Mouse (Mus musculus): ENCODE results near the gene Borcs5. TPM values are rescaled to one million over a fixed set of nuclear protein-coding genes. Genes with fewer than 3 reads are reported as not detected.

The Borcs5 gene
- polyA plus RNA-seq, 1 experiment from 2014 or later = 37.4 TPM

- Histone ChIP-seq H3K36me3 (ENCODE audit: control insufficient read depth, insufficient read depth, low read length) (no peaks in the 10 kb centered on the region), H3K9me3 (ENCODE audit: control insufficient read depth, low read length) (no peaks in the 10 kb centered on the region), H3K4me1 (replicated peaks; ENCODE audit: control insufficient read depth, insufficient read depth, low read length) (no peaks in the 10 kb centered on the region), H3K9ac (ENCODE audit: low read depth, low read length) (no peak overlapping the region), H3K4me3 (ENCODE audit: low read depth, low read length) (no peak overlapping the region), H3K27me3 (ENCODE audit: control insufficient read depth, insufficient read depth, low read length) (no peaks in the 10 kb centered on the region), H3K4me2 (replicated peaks; ENCODE audit: low read depth, low read length) (no peak overlapping the region), H3K27ac (ENCODE audit: low read depth, low read length) (no peak overlapping the region)
- whole genome bisulfite sequencing = 87% methylated on average over 4 of the region's 4 CpGs
- DNase-seq (ENCODE audit: low spot score) (no peak), ATAC-seq (ENCODE audit: low FRiP score) (no peak)
Observed at GRCm38 (mm10) chr6:134706467-134706866, 67.2 kb downstream of the Borcs5 start.

GRCm38 (mm10) chr6:134710020-134710419, 70.7 kb downstream of the Borcs5 start:
- Histone ChIP-seq H3K4me1 (replicated peaks; ENCODE audit: control insufficient read depth, insufficient read depth, low read length) (no peaks in the 10 kb centered on the region), H3K4me3 (ENCODE audit: low read depth, low read length) (no peak overlapping the region), H3K9me3 (ENCODE audit: control insufficient read depth, low read length) (no peaks in the 10 kb centered on the region), H3K27ac (ENCODE audit: low read depth, low read length) (no peak overlapping the region), H3K36me3 (ENCODE audit: control insufficient read depth, insufficient read depth, low read length) (no peaks in the 10 kb centered on the region), H3K9ac (ENCODE audit: low read depth, low read length) (no peak overlapping the region), H3K4me2 (replicated peaks; ENCODE audit: low read depth, low read length) (no peak overlapping the region), H3K27me3 (ENCODE audit: control insufficient read depth, insufficient read depth, low read length) (no peaks in the 10 kb centered on the region)
- no peak for DNase-seq (ENCODE audit: low spot score)
- 87% methylated on average over 15 of the region's 15 CpGs for WGBS
- ATAC-seq (ENCODE audit: low FRiP score) = no peak

- Histone ChIP-seq H3K36me3 (ENCODE audit: control insufficient read depth, insufficient read depth, low read length) (no peaks in the 10 kb centered on the region), H3K4me2 (replicated peaks; ENCODE audit: low read depth, low read length) (no peak overlapping the region), H3K4me3 (ENCODE audit: low read depth, low read length) (no peak overlapping the region), H3K9me3 (ENCODE audit: control insufficient read depth, low read length) (no peaks in the 10 kb centered on the region), H3K27ac (ENCODE audit: low read depth, low read length) (no peak overlapping the region), H3K27me3 (ENCODE audit: control insufficient read depth, insufficient read depth, low read length) (no peaks in the 10 kb centered on the region), H3K4me1 (replicated peaks; ENCODE audit: control insufficient read depth, insufficient read depth, low read length) (no peaks in the 10 kb centered on the region), H3K9ac (ENCODE audit: low read depth, low read length) (no peak overlapping the region)
- no peak for DNase-seq (ENCODE audit: low spot score)
- 34% methylated on average over 3 of the region's 3 CpGs for WGBS
- no peak for ATAC-seq (ENCODE audit: low FRiP score)
Observed at GRCm38 (mm10) chr6:134713321-134713720, 74.0 kb downstream of the Borcs5 start.

- WGBS = 58% methylated on average over 1 of the region's 1 CpGs
- H3K9me3 ChIP-seq (ENCODE audit: control insufficient read depth, low read length) = no peaks in the 10 kb centered on the region
- ATAC-seq (ENCODE audit: low FRiP score) = no peak
Observed at GRCm38 (mm10) chr6:134713897-134714296, 74.6 kb downstream of the Borcs5 start.

GRCm38 (mm10) chr6:134716168-134716587, 76.9 kb downstream of the Borcs5 start:
- WGBS = 86% methylated on average over 6 of the region's 6 CpGs
- ATAC-seq (ENCODE audit: low FRiP score) = no peak
- H3K36me3 ChIP-seq (ENCODE audit: control insufficient read depth, insufficient read depth, low read length) = no peaks in the 10 kb centered on the region

More at GRCm38 (mm10) chr6:134713897-134714296, 74.6 kb downstream of the Borcs5 start:
- Histone ChIP-seq H3K27ac (ENCODE audit: low read depth, low read length) (no peak overlapping the region), H3K27me3 (ENCODE audit: control insufficient read depth, insufficient read depth, low read length) (no peaks in the 10 kb centered on the region), H3K4me3 (ENCODE audit: low read depth, low read length) (no peak overlapping the region), H3K4me2 (replicated peaks; ENCODE audit: low read depth, low read length) (no peak overlapping the region), H3K36me3 (ENCODE audit: control insufficient read depth, insufficient read depth, low read length) (no peaks in the 10 kb centered on the region), H3K4me1 (replicated peaks; ENCODE audit: control insufficient read depth, insufficient read depth, low read length) (no peaks in the 10 kb centered on the region), H3K9ac (ENCODE audit: low read depth, low read length) (no peak overlapping the region)
- no peak for DNase-seq (ENCODE audit: low spot score)

GRCm38 (mm10) chr6:134717886-134718667, 78.8 kb downstream of the Borcs5 start:
- Histone ChIP-seq H3K4me1 (replicated peaks; ENCODE audit: control insufficient read depth, insufficient read depth, low read length) (no peaks in the 10 kb centered on the region), H3K27ac (ENCODE audit: low read depth, low read length) (no peak overlapping the region), H3K9me3 (ENCODE audit: control insufficient read depth, low read length) (no peaks in the 10 kb centered on the region), H3K36me3 (ENCODE audit: control insufficient read depth, insufficient read depth, low read length) (no peaks in the 10 kb centered on the region), H3K4me2 (replicated peaks; ENCODE audit: low read depth, low read length) (no peak overlapping the region), H3K27me3 (ENCODE audit: control insufficient read depth, insufficient read depth, low read length) (no peaks in the 10 kb centered on the region), H3K9ac (ENCODE audit: low read depth, low read length) (no peak overlapping the region), H3K4me3 (ENCODE audit: low read depth, low read length) (no peak overlapping the region)
- DNase-seq (ENCODE audit: low spot score) (no peak), ATAC-seq (ENCODE audit: low FRiP score) (no peak)
- WGBS = 94% methylated on average over 20 of the region's 20 CpGs

More at GRCm38 (mm10) chr6:134716168-134716587, 76.9 kb downstream of the Borcs5 start:
- H3K9me3 ChIP-seq (ENCODE audit: control insufficient read depth, low read length) = no peaks in the 10 kb centered on the region
- no peak overlapping the region for H3K27ac ChIP-seq (ENCODE audit: low read depth, low read length)
- no peak for DNase-seq (ENCODE audit: low spot score)
- no peak overlapping the region for H3K4me3 ChIP-seq (ENCODE audit: low read depth, low read length)
- H3K4me2 ChIP-seq (replicated peaks; ENCODE audit: low read depth, low read length) = no peak overlapping the region
- no peaks in the 10 kb centered on the region for H3K27me3 ChIP-seq (ENCODE audit: control insufficient read depth, insufficient read depth, low read length)
- no peaks in the 10 kb centered on the region for H3K4me1 ChIP-seq (replicated peaks; ENCODE audit: control insufficient read depth, insufficient read depth, low read length)
- H3K9ac ChIP-seq (ENCODE audit: low read depth, low read length) = no peak overlapping the region

GRCm38 (mm10) chr6:134718668-134719065, 79.4 kb downstream of the Borcs5 start:
- DNase-seq (ENCODE audit: low spot score) = no peak
- no peak overlapping the region for H3K4me3 ChIP-seq (ENCODE audit: low read depth, low read length)
- H3K9me3 ChIP-seq (ENCODE audit: control insufficient read depth, low read length) = no peaks in the 10 kb centered on the region
- 91% methylated on average over 11 of the region's 11 CpGs for WGBS
- no peak overlapping the region for H3K27ac ChIP-seq (ENCODE audit: low read depth, low read length)
- H3K27me3 ChIP-seq (ENCODE audit: control insufficient read depth, insufficient read depth, low read length) = no peaks in the 10 kb centered on the region
- H3K9ac ChIP-seq (ENCODE audit: low read depth, low read length) = no peak overlapping the region
- H3K4me2 ChIP-seq (replicated peaks; ENCODE audit: low read depth, low read length) = no peak overlapping the region
- H3K36me3 ChIP-seq (ENCODE audit: control insufficient read depth, insufficient read depth, low read length) = 0 out of 2 replicates have a peak, but pooled peaks cover 1% of the 10 kb centered on the region
- no peak for ATAC-seq (ENCODE audit: low FRiP score)
- no peaks in the 10 kb centered on the region for H3K4me1 ChIP-seq (replicated peaks; ENCODE audit: control insufficient read depth, insufficient read depth, low read length)

GRCm38 (mm10) chr6:134719156-134719555, 79.8 kb downstream of the Borcs5 start:
- WGBS = 90% methylated on average over 5 of the region's 5 CpGs
- DNase-seq (ENCODE audit: low spot score) (no peak), ATAC-seq (ENCODE audit: low FRiP score) (no peak)
- Histone ChIP-seq H3K27ac (ENCODE audit: low read depth, low read length) (no peak overlapping the region), H3K36me3 (ENCODE audit: control insufficient read depth, insufficient read depth, low read length) (0 out of 2 replicates have a peak, but pooled peaks cover 2% of the 10 kb centered on the region), H3K9ac (ENCODE audit: low read depth, low read length) (no peak overlapping the region), H3K4me1 (replicated peaks; ENCODE audit: control insufficient read depth, insufficient read depth, low read length) (no peaks in the 10 kb centered on the region), H3K4me2 (replicated peaks; ENCODE audit: low read depth, low read length) (no peak overlapping the region), H3K27me3 (ENCODE audit: control insufficient read depth, insufficient read depth, low read length) (no peaks in the 10 kb centered on the region), H3K4me3 (ENCODE audit: low read depth, low read length) (no peak overlapping the region), H3K9me3 (ENCODE audit: control insufficient read depth, low read length) (no peaks in the 10 kb centered on the region)

GRCm38 (mm10) chr6:134720150-134720549, 80.8 kb downstream of the Borcs5 start:
- DNase-seq (ENCODE audit: low spot score) = no peak

More at GRCm38 (mm10) chr6:134720150-134720549, 80.8 kb downstream of the Borcs5 start:
- WGBS = 88% methylated on average over 5 of the region's 5 CpGs
- no peak overlapping the region for H3K4me2 ChIP-seq (replicated peaks; ENCODE audit: low read depth, low read length)
- H3K4me3 ChIP-seq (ENCODE audit: low read depth, low read length) = no peak overlapping the region
- H3K9me3 ChIP-seq (ENCODE audit: control insufficient read depth, low read length) = no peaks in the 10 kb centered on the region
- H3K4me1 ChIP-seq (replicated peaks; ENCODE audit: control insufficient read depth, insufficient read depth, low read length) = no peaks in the 10 kb centered on the region
- H3K27me3 ChIP-seq (ENCODE audit: control insufficient read depth, insufficient read depth, low read length) = no peaks in the 10 kb centered on the region
- no peak overlapping the region for H3K9ac ChIP-seq (ENCODE audit: low read depth, low read length)
- ATAC-seq (ENCODE audit: low FRiP score) = no peak
- 0 out of 2 replicates have a peak, but pooled peaks cover 2% of the 10 kb centered on the region for H3K36me3 ChIP-seq (ENCODE audit: control insufficient read depth, insufficient read depth, low read length)
- no peak overlapping the region for H3K27ac ChIP-seq (ENCODE audit: low read depth, low read length)

Measured in hindbrain, embryonic 11.5 days (tissue).